Mouse (Mus musculus): Measurements from ENCODE around the gene Ano9. TPM values are rescaled to one million over a fixed set of nuclear protein-coding genes. Genes with fewer than 3 reads are reported as not detected.

Gene Ano9
- total and polyA plus RNA-seq, 3 experiments = 0.23 to 1.7 TPM; not detected in 1

- DNase-seq (ENCODE audit: low spot score) (peak; percentile 85), ATAC-seq (ENCODE audit: extremely low read depth, insufficient number of reproducible peaks, low FRiP score, poor library complexity, severe bottlenecking) (peak; percentile 77)
- peaks cover 40% of the 10 kb centered on the region for H3K4me1 ChIP-seq (ENCODE audit: insufficient read depth, low read depth, low read length)
- no peaks in the 10 kb centered on the region for H3K9me3 ChIP-seq (replicated peaks)
- H3K4me3 ChIP-seq (ENCODE audit: low read depth, low read length) = peak overlapping the region; percentile 69
- TF ChIP-seq GATA2 (IDR thresholded peaks at IDR 0.05; ENCODE audit: borderline replicate concordance, low read depth, low read length) = no peak
- H3K36me3 ChIP-seq (replicated peaks) = peaks cover 29% of the 10 kb centered on the region
- H3K27me3 ChIP-seq (ENCODE audit: insufficient read depth, low read length) = peaks cover 17% of the 10 kb centered on the region
Measured at GRCm38 (mm10) chr7:141096649-141097056, 21.0 kb downstream of the Ano9 start.

GRCm38 (mm10) chr7:141096021-141096420 lies 21.6 kb downstream of the Ano9 start:
- H3K4me1 ChIP-seq (ENCODE audit: insufficient read depth, low read depth, low read length) = peaks cover 44% of the 10 kb centered on the region
- no peaks in the 10 kb centered on the region for H3K9me3 ChIP-seq (replicated peaks)
- H3K27me3 ChIP-seq (ENCODE audit: insufficient read depth, low read length) = peaks cover 13% of the 10 kb centered on the region
- ATAC-seq (ENCODE audit: extremely low read depth, insufficient number of reproducible peaks, low FRiP score, poor library complexity, severe bottlenecking) (no peak), DNase-seq (ENCODE audit: low spot score) (no peak)
- peak overlapping the region; percentile 69 for H3K4me3 ChIP-seq (ENCODE audit: low read depth, low read length)
- TF ChIP-seq TAL1 (conservative IDR thresholded peaks at IDR 0.05; ENCODE audit: low read depth, low read length) (no peak), GATA2 (IDR thresholded peaks at IDR 0.05; ENCODE audit: borderline replicate concordance, low read depth, low read length) (no peak), GATA1 (IDR thresholded peaks at IDR 0.05; ENCODE audit: borderline replicate concordance, low read length) (no peak), CTCF (IDR thresholded peaks at IDR 0.05; ENCODE audit: low read depth, low read length) (no peak), POLR2AphosphoS5 (IDR thresholded peaks at IDR 0.05; ENCODE audit: insufficient replicate concordance, low read depth, low read length) (no peak)
- H3K36me3 ChIP-seq (replicated peaks) = peaks cover 35% of the 10 kb centered on the region

GRCm38 (mm10) chr7:141094487-141095205 lies 23.0 kb downstream of the Ano9 start:
- peaks cover 51% of the 10 kb centered on the region for H3K4me1 ChIP-seq (ENCODE audit: insufficient read depth, low read depth, low read length)
- peaks cover 35% of the 10 kb centered on the region for H3K36me3 ChIP-seq (replicated peaks)
- H3K4me3 ChIP-seq (ENCODE audit: low read depth, low read length) = no peak overlapping the region
- ATAC-seq (ENCODE audit: extremely low read depth, insufficient number of reproducible peaks, low FRiP score, poor library complexity, severe bottlenecking) (no peak), DNase-seq (ENCODE audit: low spot score) (no peak)
- no peaks in the 10 kb centered on the region for H3K9me3 ChIP-seq (replicated peaks)
- H3K27me3 ChIP-seq (ENCODE audit: insufficient read depth, low read length) = peaks cover 5% of the 10 kb centered on the region; the same call in 1 of the 2 replicates
- TF ChIP-seq GATA1 (IDR thresholded peaks at IDR 0.05; ENCODE audit: borderline replicate concordance, low read length) (no peak), CTCF (IDR thresholded peaks at IDR 0.05; ENCODE audit: low read depth, low read length) (no peak), GATA2 (IDR thresholded peaks at IDR 0.05; ENCODE audit: borderline replicate concordance, low read depth, low read length) (no peak), POLR2AphosphoS5 (IDR thresholded peaks at IDR 0.05; ENCODE audit: insufficient replicate concordance, low read depth, low read length) (no peak), TAL1 (conservative IDR thresholded peaks at IDR 0.05; ENCODE audit: low read depth, low read length) (no peak)

GRCm38 (mm10) chr7:141093950-141094349 lies 23.7 kb downstream of the Ano9 start:
- no peak for ATAC-seq (ENCODE audit: extremely low read depth, insufficient number of reproducible peaks, low FRiP score, poor library complexity, severe bottlenecking)
- H3K4me3 ChIP-seq (ENCODE audit: low read depth, low read length) = no peak overlapping the region

GRCm38 (mm10) chr7:141092051-141092735 lies 25.4 kb downstream of the Ano9 start:
- peaks cover 49% of the 10 kb centered on the region for H3K4me1 ChIP-seq (ENCODE audit: insufficient read depth, low read depth, low read length)
- peak overlapping the region; percentile 22; the same call in 1 of the 2 replicates for H3K4me3 ChIP-seq (ENCODE audit: low read depth, low read length)
- peaks cover 26% of the 10 kb centered on the region; the same call in 1 of the 2 replicates for H3K27me3 ChIP-seq (ENCODE audit: insufficient read depth, low read length)
- DNase-seq (ENCODE audit: low spot score) (peak; percentile 84), ATAC-seq (ENCODE audit: extremely low read depth, insufficient number of reproducible peaks, low FRiP score, poor library complexity, severe bottlenecking) (peak; percentile 89)
- peaks cover 35% of the 10 kb centered on the region for H3K36me3 ChIP-seq (replicated peaks)
- H3K9me3 ChIP-seq (replicated peaks) = no peaks in the 10 kb centered on the region
- TF ChIP-seq GATA1 (IDR thresholded peaks at IDR 0.05; ENCODE audit: borderline replicate concordance, low read length) = no peak
- TF ChIP-seq POLR2AphosphoS5 (IDR thresholded peaks at IDR 0.05; ENCODE audit: insufficient replicate concordance, low read depth, low read length) = no peak

More at GRCm38 (mm10) chr7:141093950-141094349, 23.7 kb downstream of the Ano9 start:
- H3K27me3 ChIP-seq (ENCODE audit: insufficient read depth, low read length) = peaks cover 9% of the 10 kb centered on the region; the same call in 1 of the 2 replicates
- peaks cover 51% of the 10 kb centered on the region for H3K4me1 ChIP-seq (ENCODE audit: insufficient read depth, low read depth, low read length)
- TF ChIP-seq CTCF (IDR thresholded peaks at IDR 0.05; ENCODE audit: low read depth, low read length) (no peak), GATA1 (IDR thresholded peaks at IDR 0.05; ENCODE audit: borderline replicate concordance, low read length) (no peak), TAL1 (conservative IDR thresholded peaks at IDR 0.05; ENCODE audit: low read depth, low read length) (no peak), GATA2 (IDR thresholded peaks at IDR 0.05; ENCODE audit: borderline replicate concordance, low read depth, low read length) (no peak), POLR2AphosphoS5 (IDR thresholded peaks at IDR 0.05; ENCODE audit: insufficient replicate concordance, low read depth, low read length) (no peak)
- no peaks in the 10 kb centered on the region for H3K9me3 ChIP-seq (replicated peaks)
- H3K36me3 ChIP-seq (replicated peaks) = peaks cover 35% of the 10 kb centered on the region
- DNase-seq (ENCODE audit: low spot score) = no peak

- ATAC-seq (ENCODE audit: extremely low read depth, insufficient number of reproducible peaks, low FRiP score, poor library complexity, severe bottlenecking) (no peak), DNase-seq (ENCODE audit: low spot score) (no peak)
- Histone ChIP-seq H3K9me3 (replicated peaks) (no peaks in the 10 kb centered on the region), H3K4me3 (ENCODE audit: low read depth, low read length) (no peak overlapping the region), H3K4me1 (ENCODE audit: insufficient read depth, low read depth, low read length) (peaks cover 29% of the 10 kb centered on the region), H3K36me3 (replicated peaks) (peaks cover 35% of the 10 kb centered on the region), H3K27me3 (ENCODE audit: insufficient read depth, low read length) (peaks cover 31% of the 10 kb centered on the region; the same call in 1 of the 2 replicates)
- no peak for TF ChIP-seq GATA1 (IDR thresholded peaks at IDR 0.05; ENCODE audit: borderline replicate concordance, low read length)
Measured at GRCm38 (mm10) chr7:141090228-141090627, 27.4 kb downstream of the Ano9 start.

Data from G1E (cell line).